Mouse (Mus musculus) fat pad, adult 2 months (tissue): Measurements from ENCODE around the gene Rnf146.
"Not testable (repeated sequence)": the region's sequence is repeated elsewhere in the genome, so short reads cannot be mapped to it uniquely, and the experiment has no call there.

Experiments
- DNase-seq: peaks from one replicate; pipeline ENCODE4 v3.0.0-alpha.2; 2011; ENCODE audit warnings: low read depth, low spot score; ENCODE audit errors: extremely low read depth

Gene Rnf146

DNA sequence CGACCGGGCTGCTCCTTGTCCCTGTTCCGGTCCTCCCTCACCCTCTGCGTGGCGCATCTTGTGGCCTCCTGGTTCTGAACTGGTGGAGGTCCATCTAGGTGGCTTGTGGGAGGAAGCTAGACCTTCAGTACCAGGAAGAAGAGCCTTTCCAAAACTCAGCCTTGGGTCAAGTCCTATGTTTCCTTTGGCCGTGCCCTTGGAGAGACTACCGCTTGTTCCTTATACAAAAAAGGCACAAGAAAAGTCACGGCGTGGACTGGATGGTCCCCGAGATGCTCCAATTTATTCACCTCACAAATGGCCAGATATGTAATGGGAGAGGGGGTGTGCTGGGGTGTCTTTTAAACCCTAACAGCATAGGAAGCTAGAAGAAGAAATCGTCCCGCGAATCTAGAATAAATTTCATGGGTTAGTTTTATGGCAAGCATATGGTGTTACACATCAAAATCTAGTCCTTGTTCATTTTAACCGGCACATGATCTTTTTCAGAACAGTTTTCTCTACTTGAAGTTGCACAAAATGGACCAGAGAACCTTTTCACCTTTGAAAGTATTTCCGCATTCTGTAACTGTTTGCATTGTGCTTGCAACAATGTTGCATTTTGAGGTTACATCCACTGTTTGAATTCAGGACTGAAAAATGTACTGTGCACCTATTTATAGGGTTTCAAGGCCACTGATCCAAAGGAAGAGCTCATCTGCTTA, at the start of gene Rnf146:
Gene Rnf146 (minus strand): TSS at position 246 of the 704 bp plus-strand sequence.
- DNase-seq, result no peak

DNA sequence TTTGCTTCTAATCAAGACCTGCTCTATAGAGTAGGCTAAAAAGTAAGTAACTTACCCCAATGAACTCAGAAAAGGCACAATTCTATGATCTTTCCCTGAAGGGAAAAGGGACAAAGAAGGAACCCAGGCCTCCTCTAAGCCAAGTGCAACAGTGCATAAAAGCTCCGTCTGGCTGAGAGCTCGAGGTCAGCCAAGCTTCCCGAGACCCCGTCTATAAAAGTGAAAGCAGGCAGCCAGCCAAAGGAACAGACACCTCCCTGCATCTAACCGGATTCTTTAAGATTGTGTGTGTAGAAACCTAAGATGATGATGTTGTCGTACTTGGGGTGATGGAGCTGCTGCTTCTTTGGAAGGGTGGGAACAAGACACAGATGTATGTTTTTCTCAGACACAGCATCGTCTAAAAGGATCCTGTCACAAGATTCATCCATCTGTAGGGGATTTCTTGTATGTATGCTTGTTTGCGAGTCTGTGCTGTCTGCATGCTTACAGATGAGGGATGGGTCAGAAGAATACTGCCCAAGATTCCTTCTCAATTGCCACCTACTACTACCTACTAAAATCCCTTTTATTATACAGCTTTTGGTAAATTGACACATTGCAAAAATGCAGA, 40.5 kb upstream of the Rnf146 start:
- no peak for DNase-seq

GRCm38 (mm10) chr10:29394890-29395289, 32.6 kb upstream of the Rnf146 start:
- not testable (repeated sequence) for DNase-seq

DNA sequence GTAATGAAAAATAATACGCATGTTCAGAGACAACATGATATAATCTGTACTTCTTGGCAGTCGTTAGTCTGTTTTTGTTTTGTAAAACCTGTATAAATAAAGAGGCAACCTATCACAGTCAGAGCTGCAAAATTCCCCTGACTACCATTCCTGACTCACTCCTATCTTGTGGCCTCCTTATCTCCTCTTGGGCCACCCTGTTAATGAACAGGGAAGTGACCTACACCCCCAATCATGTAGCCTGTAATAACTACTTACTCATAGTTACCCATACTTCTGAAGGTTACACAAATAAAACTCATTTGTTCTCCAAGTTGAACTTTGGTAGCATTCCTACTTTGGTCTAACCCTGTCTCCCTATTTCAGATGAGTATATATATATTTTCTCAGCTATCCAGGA, 19.3 kb upstream of the Rnf146 start:
- no peak for DNase-seq

DNA sequence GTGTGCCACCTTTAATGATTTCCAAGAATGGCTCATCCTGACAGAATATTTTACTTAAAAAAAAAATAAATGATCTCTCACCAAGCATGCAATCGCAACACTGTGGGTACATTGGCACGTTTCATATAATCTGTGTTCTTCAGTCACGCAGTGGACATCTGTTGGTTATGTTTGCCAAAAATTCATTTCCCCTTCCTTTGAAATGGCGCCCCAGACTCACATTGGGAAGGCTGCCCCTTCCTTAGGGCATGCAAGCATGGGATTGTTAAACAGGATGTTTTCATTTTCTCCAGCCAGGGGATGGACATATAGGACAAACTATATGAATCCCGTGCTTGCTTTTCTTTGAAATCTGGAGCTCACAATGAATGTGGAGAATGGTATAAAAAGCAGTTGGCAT, 11.8 kb upstream of the Rnf146 start:
- no peak for DNase-seq

DNA sequence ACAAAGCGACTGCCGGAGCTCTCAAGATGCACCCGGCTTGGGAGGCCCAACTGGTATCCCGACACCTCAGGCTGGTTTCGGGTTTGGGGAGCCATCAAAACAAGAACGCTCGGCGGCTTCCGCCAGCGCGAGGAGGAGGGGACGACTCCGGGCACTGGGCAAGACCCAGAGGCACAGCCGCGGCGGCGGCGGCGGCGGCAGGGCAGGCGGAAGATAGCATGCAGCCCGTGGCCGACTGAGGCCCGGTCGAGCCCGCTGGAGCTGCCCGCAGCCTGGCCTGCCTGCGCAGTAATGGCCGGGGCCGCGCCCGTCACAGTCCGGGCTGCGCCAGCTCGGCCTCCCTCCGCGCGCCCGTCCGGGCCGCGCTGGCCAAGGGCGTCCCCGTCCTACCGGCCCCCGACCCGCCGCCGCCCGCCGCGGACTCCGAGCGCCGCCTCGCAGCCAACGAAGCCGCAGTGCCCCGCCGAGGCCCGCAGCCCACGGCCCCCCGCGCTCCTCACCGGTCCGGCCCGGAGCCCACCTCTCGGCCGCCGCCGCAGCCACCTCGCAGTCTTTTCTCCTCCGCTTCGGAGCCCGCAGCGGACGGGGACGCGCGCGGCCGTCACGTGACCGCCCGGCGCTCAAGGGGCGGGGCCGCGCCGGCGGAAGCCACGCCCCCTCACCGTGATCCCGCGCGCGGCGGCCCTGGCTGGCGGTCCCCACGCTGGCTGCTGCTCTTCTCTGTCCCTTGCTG, 612 bp downstream of the Rnf146 start:
- no peak for DNase-seq

DNA sequence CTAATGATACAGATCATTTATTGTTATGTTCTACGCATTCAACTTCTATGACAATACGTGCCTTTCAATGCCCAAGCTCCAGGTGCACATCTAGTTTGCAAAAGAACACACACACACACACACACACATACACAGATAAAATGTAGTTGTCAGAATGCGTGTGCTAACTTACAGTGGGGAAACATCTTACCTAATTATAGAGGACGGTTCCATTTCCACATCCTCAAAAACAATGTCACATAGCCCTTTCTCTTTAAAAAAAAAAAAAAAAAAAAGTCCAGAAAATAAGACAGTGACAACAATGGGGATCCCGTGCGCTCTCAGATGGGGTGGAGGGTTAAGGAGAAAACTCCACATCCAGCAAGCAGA, 1.2 kb downstream of the Rnf146 start:
- DNase-seq, result no peak

- DNase-seq, result no peak
Observed at GRCm38 (mm10) chr10:29354183-29354582, 8.1 kb downstream of the Rnf146 start.

GRCm38 (mm10) chr10:29352575-29352974, 9.7 kb downstream of the Rnf146 start:
- DNase-seq, result no peak

DNA sequence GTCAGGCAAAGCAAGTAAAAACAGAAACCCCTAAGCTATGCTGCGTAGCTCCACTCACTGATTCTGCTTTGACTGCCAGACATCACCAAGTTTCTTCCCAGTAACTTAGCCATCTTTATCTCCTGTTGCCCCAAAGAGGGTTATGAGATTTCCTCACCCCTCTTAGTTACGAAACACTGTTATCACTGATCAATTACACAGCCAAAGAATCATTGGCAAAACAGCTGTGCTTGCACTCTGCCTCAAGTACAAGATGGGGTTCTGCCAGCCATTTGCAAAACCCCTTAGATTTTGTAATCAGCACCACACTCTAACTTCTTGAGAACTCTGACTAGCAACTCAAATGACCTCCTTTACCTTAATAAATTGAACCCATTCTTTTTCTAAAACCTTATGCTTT, 10.8 kb downstream of the Rnf146 start:
- DNase-seq, result peak; percentile 78

DNA sequence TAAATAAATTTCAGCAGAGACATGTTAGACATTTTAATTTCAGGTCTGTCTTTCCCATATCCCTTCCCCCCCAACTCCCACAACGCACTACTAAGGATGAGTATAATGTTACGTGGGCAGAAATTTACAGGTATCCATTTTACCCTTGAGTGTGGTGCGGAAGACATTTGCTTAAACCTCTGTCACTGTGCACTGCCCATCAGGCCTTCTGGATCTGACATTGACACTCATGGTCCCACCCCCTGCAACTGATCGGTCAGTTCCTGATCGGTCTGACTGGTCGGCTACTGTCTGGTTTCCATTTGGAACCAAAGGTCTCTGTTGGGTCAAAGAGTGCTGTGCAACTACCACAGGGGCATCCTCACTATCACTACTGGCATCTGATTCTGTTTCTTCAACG, 15.6 kb downstream of the Rnf146 start:
- DNase-seq, result no peak

DNA sequence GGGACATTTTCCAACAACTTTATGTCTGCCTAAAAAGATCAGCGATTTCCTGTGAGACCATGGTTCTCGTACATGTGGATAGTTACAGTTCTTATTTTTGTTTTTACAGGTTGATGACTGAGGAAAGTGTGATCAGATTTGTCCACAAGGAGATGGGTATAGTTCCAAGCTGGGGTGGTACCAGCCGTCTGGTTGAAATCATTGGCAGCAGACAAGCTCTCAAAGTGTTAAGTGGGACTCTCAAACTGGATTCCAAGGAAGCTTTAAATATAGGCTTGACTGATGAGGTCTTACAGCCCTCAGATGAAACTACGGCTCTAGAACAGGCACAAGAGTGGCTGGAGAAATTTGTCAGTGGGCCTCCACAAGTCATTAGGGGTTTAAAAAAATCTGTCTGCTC, 18.0 kb downstream of the Rnf146 start:
- DNase-seq, result no peak

- DNase-seq, result no peak
Observed at GRCm38 (mm10) chr10:29338355-29339056, 23.7 kb downstream of the Rnf146 start.

DNA sequence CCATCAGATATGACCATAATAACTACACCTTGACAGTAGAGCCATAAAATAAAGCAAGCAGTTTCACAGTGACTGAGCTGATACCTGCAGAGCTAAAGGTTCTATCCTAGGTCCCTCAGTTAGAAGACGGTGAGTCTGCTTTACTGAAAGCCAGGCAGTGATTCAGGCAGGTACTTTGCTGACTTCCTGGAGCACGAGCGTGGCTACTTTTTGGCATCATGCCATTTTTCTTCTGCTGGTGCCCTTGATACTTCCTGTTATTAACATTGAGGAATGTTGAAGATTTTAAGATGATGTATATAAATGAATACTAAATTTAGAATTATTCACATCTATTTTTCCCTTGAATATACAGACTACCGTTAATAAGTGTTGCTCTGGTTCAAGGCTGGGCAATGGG, 28.4 kb downstream of the Rnf146 start:
- no peak for DNase-seq

DNA sequence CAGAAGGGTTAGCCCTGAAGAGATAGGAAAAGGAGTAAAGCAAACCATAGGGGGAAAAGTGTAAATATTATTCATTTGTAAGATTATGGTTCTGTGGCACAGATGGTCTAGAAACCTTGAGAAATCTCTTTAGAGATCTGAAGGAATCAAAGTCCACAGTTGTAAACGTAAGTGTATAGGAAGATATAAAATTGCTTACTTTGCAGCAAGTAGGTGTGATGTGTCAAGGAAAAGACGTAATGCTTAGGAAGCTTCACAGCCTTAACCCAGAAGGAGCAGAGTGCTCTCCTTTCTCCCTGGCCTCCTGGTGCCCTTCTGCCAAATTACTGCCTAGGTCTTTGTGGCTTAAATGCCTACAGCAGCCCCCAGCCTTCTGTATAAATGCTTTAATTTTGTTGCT, 37.4 kb downstream of the Rnf146 start:
- no peak for DNase-seq

DNA sequence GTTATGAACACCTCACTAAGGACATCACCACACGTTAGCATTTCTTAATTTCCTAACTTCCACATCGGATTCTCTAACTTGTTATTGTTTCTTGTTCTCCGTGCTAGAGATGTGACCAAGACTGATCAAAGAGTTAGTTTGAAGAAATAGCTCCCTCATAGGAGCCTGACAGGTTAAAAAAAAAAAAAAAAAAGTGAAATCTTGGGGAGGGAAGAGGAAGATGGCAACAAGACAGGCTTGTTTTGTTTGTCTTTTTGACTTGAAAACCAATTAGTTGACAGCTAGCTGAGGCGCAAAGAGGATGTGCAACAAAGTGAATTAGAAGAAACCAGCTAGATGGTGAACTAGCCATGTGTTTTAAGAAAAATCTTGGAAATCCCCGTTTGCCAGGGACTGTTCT, 48.3 kb downstream of the Rnf146 start:
- no peak for DNase-seq

GRCm38 (mm10) chr10:29313064-29313638, 49.1 kb downstream of the Rnf146 start, which contains the start of gene Echdc1:
Gene Echdc1, plus strand, starts transcription at chr10:29313166.
- DNase-seq, result no peak

GRCm38 (mm10) chr10:29311480-29312219, 50.6 kb downstream of the Rnf146 start:
- peak; percentile 87 for DNase-seq

- DNase-seq, result peak; percentile 99
Observed at GRCm38 (mm10) chr10:29302230-29302629, 60.0 kb downstream of the Rnf146 start.
